Mouse (Mus musculus) liver, embryonic 14.5 days (tissue): Measurements from ENCODE around the gene 5730596B20Rik. TPM values are rescaled to one million over a fixed set of nuclear protein-coding genes. Genes with fewer than 3 reads are reported as not detected.

Experiments used
- ATAC-seq: fragments of 200-750 bp; cut with Nextera tagmentation; 2 replicates; pipeline ENCODE4 v1.8.0; 2017; ENCODE audit warnings: moderate number of reproducible peaks, mild to moderate bottlenecking, moderate library complexity; ENCODE audit not compliant: insufficient read depth
- DNase-seq, 3 experiments: peaks; one replicate each; pipeline ENCODE4 v3.0.0-alpha.2; 2012 to 2013; ENCODE audit warnings: low read depth in 3 of 3, low spot score in 3 of 3
- H3K27ac ChIP-seq: fragments of 300-500 bp; sonication (generic); 2 replicates; pipeline ENCODE4 v1.5.1; 2014; ENCODE audit warnings: moderate library complexity, mild to moderate bottlenecking, control low read depth, inconsistent platforms
- H3K27me3 ChIP-seq: fragments of 300-500 bp; sonication (generic); 2 replicates; pipeline ENCODE4 v1.6.1; 2014; ENCODE audit warnings: mild to moderate bottlenecking, low read length, moderate library complexity; ENCODE audit not compliant: control insufficient read depth, insufficient read depth
- H3K36me3 ChIP-seq: fragments of 300-500 bp; sonication (generic); replicated peaks from 2 replicates; pipeline ENCODE4 v1.6.1; 2014; ENCODE audit warnings: low read depth; ENCODE audit not compliant: control insufficient read depth, insufficient read depth
- H3K4me1 ChIP-seq, 2 experiments: fragments of 200-500 bp in 1 of 2; fragments of 300-500 bp in 1 of 2; sonication (generic) in 1 of 2; replicated peaks; 2 replicates each; pipeline ENCODE4 v1.6.1; 2012 to 2014; ENCODE audit warnings: antibody characterized with exemption in 1 of 2, inconsistent platforms in 1 of 2, low read length in 1 of 2; ENCODE audit not compliant: control insufficient read depth in 2 of 2, insufficient read depth in 2 of 2
- H3K4me2 ChIP-seq: fragments of 300-500 bp; sonication (generic); 2 replicates; pipeline ENCODE4 v1.6.1; 2014; ENCODE audit warnings: low read depth, mild to moderate bottlenecking, control low read depth, moderate library complexity
- H3K4me3 ChIP-seq, 2 experiments: fragments of 200-500 bp in 1 of 2; fragments of 300-500 bp in 1 of 2; sonication (generic) in 1 of 2; 2 replicates each; pipeline ENCODE4 v1.5.1; 2012 to 2014; ENCODE audit warnings: low read depth in 2 of 2, low read length in 2 of 2, mild to moderate bottlenecking in 2 of 2, control low read depth in 1 of 2, inconsistent platforms in 1 of 2, moderate library complexity in 1 of 2; ENCODE audit not compliant: insufficient read depth in 1 of 2
- H3K9ac ChIP-seq: fragments of 300-500 bp; sonication (generic); replicated peaks from 2 replicates; pipeline ENCODE4 v1.6.1; 2014; ENCODE audit warnings: mild to moderate bottlenecking, control low read depth, moderate library complexity
- H3K9me3 ChIP-seq: fragments of 300-500 bp; sonication (generic); 2 replicates; pipeline ENCODE4 v1.6.1; 2016; ENCODE audit warnings: low read length, mixed read lengths; ENCODE audit not compliant: control insufficient read depth
- CTCF ChIP-seq: IDR thresholded peaks from 2 replicates; pipeline ENCODE4 v1.5.1; 2016; ENCODE audit warnings: antibody characterized with exemption, low read depth, control low read depth
- EP300 ChIP-seq: IDR thresholded peaks from 2 replicates; pipeline ENCODE4 v1.6.1; 2016; ENCODE audit warnings: antibody characterized with exemption, low read depth
- WGBS: fragments of 180-500 bp; shearing (Covaris S2); extraction: QIAGEN DNeasy Blood & Tissue Kit; methylation state at CpG from one replicate; pipeline ENCODE4 v1.1.7; 2014; ENCODE audit not compliant: insufficient replicate concordance; 5-methylcytosine and 5-hydroxymethylcytosine counted together
- polyA plus RNA-seq, 2 experiments: library from polyadenylated mRNA; depleted of rRNA in 1 of 2; stranded (reverse) in 1 of 2; unstranded in 1 of 2; fragments of >200 nt; fragmentation: Nextera tagmentation in 1 of 2; extraction: Ambion mirVana in 1 of 2; gene quantifications; 2 replicates each; pipeline versions ENCODE4 v1.2.1 to v1.2.3; 2012 to 2014

The 5730596B20Rik gene
- polyA plus RNA-seq, 2 experiments = 0.03 to 0.04 TPM

DNA sequence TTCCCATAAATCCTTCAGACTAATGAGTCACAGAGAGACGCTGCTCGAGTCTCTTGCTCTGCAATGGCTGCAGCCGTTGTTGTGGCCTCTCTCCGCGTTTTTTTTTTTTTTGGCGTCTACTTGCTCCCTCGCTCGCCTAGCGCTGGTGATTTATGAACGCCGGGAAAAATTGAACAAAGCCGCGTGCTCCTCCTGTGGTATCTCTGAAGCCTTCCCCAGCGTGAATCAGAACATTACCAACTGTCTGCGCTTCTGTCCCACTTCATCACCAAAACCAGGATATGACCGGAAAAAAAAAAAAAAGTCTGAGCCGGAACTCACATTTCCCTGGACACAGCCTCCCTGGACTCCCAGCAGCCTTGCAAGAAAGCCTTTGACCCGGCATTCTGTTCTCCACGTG lies 7.9 kb downstream of the 5730596B20Rik start:
- H3K4me3 ChIP-seq = no peak overlapping the region
- no peak for DNase-seq
- TF ChIP-seq EP300 = no peak

DNA sequence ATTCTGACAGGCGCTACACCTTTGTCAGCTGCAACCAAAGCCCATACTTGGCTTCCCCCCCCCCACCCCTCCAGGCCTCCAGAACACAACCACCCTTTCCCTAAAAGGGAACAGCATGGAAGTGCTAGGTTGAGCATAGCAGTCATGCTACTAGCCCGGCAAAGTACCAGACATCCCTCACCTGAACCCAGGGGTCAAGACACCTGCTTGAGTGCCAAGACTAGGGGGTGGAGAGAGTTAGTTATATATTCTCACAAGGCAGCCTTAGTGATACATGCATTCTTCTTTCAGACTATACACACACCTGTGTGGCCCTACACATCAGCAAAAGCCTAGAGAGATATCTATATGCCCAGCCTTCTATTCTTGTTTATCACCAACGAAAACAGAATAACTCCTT lies 8.5 kb downstream of the 5730596B20Rik start:
- Histone ChIP-seq H3K4me3 (no peak overlapping the region), H3K27ac (no peak overlapping the region), H3K27me3 (peaks cover 55% of the 10 kb centered on the region), H3K4me2 (no peak overlapping the region), H3K9ac (no peak overlapping the region), H3K9me3 (no peaks in the 10 kb centered on the region), H3K36me3 (no peaks in the 10 kb centered on the region), H3K4me1 (0 out of 4 replicates have a peak, but pooled peaks cover 0 to 3% of the 10 kb centered on the region in 2 experiments)
- 27% methylated on average over 3 of the region's 3 CpGs for WGBS
- DNase-seq (no peak), ATAC-seq (no peak)
- TF ChIP-seq EP300 (no peak), CTCF (no peak)

More for the DNA sequence above, 7.9 kb downstream of the 5730596B20Rik start:
- no peak for ATAC-seq
- no peak overlapping the region for H3K9ac ChIP-seq
- no peak overlapping the region for H3K4me2 ChIP-seq
- no peaks in the 10 kb centered on the region for H3K9me3 ChIP-seq
- peaks cover 53% of the 10 kb centered on the region for H3K27me3 ChIP-seq
- H3K27ac ChIP-seq = no peak overlapping the region
- H3K36me3 ChIP-seq = no peaks in the 10 kb centered on the region
- WGBS = 5% methylated on average over 19 of the region's 19 CpGs
- H3K4me1 ChIP-seq = 0 out of 4 replicates have a peak, but pooled peaks cover 0 to 3% of the 10 kb centered on the region in 2 experiments

DNA sequence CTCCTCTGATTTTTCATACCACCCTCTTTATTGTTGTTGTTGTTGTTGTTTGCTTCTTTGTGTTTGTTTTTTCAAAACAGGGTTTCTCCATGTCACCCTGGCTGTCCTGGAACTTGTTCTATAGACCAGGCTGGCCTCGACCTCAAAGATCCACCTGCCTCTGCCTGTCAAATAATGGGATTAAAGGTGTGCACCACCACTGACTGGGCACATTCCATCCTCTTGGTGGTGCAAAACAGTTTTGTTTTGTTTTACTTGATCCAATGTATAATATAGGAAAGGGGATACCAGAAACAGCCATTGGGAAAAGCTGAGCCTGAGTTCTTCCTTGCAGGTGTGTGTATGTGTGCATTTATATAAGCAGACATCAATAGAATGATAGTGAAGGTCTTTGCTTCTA lies 9.2 kb downstream of the 5730596B20Rik start:
- Histone ChIP-seq H3K4me3 (no peak overlapping the region), H3K27ac (no peak overlapping the region), H3K9ac (no peak overlapping the region), H3K4me2 (no peak overlapping the region), H3K9me3 (no peaks in the 10 kb centered on the region), H3K27me3 (peaks cover 62% of the 10 kb centered on the region), H3K4me1 (0 out of 4 replicates have a peak, but pooled peaks cover 0 to 3% of the 10 kb centered on the region in 2 experiments), H3K36me3 (no peaks in the 10 kb centered on the region)
- ATAC-seq (no peak), DNase-seq (no peak)
- TF ChIP-seq CTCF = no peak
- TF ChIP-seq EP300 = no peak
- 24% methylated on average over 1 of the region's 1 CpGs for WGBS

DNA sequence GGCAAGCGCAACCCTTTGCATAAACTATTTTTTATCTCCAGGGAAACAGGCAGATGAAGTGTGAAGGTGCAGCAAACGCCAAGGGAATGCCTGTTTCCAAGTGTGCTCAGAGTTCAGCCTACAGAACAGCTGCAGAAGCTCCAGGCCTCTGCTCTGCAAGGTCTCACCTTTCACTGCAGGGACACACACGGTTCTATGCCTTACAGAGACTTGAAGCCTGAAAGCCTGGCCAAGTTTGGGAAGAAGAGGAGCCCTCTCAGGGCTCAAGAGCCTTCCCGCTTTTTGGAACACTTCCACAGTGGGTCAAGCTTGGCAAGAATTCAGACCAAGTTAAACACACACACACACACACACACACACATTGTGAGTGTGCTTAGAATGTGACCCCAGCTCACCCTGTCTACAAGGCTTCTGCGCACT lies 11.9 kb downstream of the 5730596B20Rik start:
- WGBS = 39% methylated on average over 5 of the region's 5 CpGs
- no peak for ATAC-seq
- H3K27ac ChIP-seq = no peak overlapping the region
- no peak overlapping the region for H3K4me2 ChIP-seq
- no peak for DNase-seq
- H3K9ac ChIP-seq = no peak overlapping the region
- H3K4me1 ChIP-seq = no peaks in the 10 kb centered on the region
- TF ChIP-seq CTCF (no peak), EP300 (no peak)
- no peaks in the 10 kb centered on the region for H3K9me3 ChIP-seq
- H3K36me3 ChIP-seq = no peaks in the 10 kb centered on the region
- H3K27me3 ChIP-seq = peaks cover 82% of the 10 kb centered on the region
- H3K4me3 ChIP-seq = no peak overlapping the region

DNA sequence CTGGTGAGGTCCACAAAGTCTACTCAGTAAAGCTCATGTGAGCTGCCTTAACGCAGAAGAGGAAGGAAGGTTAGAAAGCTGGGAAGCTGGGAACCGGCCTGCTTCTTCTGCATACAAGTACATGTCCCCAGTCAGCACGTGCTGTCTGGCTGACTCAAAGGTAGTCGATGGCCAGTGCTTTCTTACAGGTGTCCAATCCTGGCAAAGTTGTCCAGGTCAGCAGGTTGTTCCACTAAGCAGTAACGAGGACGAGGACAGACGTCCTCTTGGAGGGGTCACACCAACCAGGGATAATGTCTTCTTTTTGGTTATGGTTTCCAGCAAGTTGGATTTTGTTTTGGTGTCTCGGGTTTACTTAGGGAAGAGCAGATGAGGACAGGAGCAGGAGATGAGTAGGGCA lies 12.6 kb downstream of the 5730596B20Rik start:
- DNase-seq (no peak), ATAC-seq (no peak)
- H3K4me2 ChIP-seq = no peak overlapping the region
- H3K4me1 ChIP-seq = no peaks in the 10 kb centered on the region
- H3K27ac ChIP-seq = no peak overlapping the region
- no peaks in the 10 kb centered on the region for H3K36me3 ChIP-seq
- TF ChIP-seq CTCF (no peak), EP300 (no peak)
- peaks cover 83% of the 10 kb centered on the region for H3K27me3 ChIP-seq
- H3K9ac ChIP-seq = no peak overlapping the region
- no peak overlapping the region for H3K4me3 ChIP-seq
- WGBS = 27% methylated on average over 8 of the region's 8 CpGs
- H3K9me3 ChIP-seq = no peaks in the 10 kb centered on the region
